Mouse (Mus musculus): ENCODE measurements around the gene Pkig.
A peak's percentile ranks its signal among the peaks of the same experiment; 100 is the strongest.
"Not testable (repeated sequence)": the region's sequence is repeated elsewhere in the genome, so short reads cannot be mapped to it uniquely, and the experiment has no call there.

Pkig gene

GRCm38 (mm10) chr2:163685761-163686200 lies 27.6 kb downstream of the Pkig start:
- peak; percentile 67 to 77 for DNase-seq

- no peak for DNase-seq
Observed at GRCm38 (mm10) chr2:163686233-163686632, 28.0 kb downstream of the Pkig start.

- no peak for DNase-seq
Observed at GRCm38 (mm10) chr2:163686886-163687285, 28.7 kb downstream of the Pkig start.

GRCm38 (mm10) chr2:163688377-163688776 lies 30.2 kb downstream of the Pkig start:
- not testable (repeated sequence) for DNase-seq

GRCm38 (mm10) chr2:163689771-163690170 lies 31.6 kb downstream of the Pkig start:
- DNase-seq, result no peak

GRCm38 (mm10) chr2:163690409-163691304 lies 32.5 kb downstream of the Pkig start:
- no peak for DNase-seq

- DNase-seq, result no peak
Observed at GRCm38 (mm10) chr2:163691846-163692605, 33.8 kb downstream of the Pkig start.

- DNase-seq, result no peak
Observed at GRCm38 (mm10) chr2:163692873-163693612, 34.9 kb downstream of the Pkig start.

GRCm38 (mm10) chr2:163693716-163694314 lies 35.6 kb downstream of the Pkig start:
- DNase-seq, result peak in 1 of 2 experiments; percentile 37

GRCm38 (mm10) chr2:163696763-163697162 lies 38.6 kb downstream of the Pkig start:
- no peak for DNase-seq

GRCm38 (mm10) chr2:163697764-163698480 lies 39.7 kb downstream of the Pkig start:
- DNase-seq, result no peak

- peak in 1 of 2 experiments; percentile 40 for DNase-seq
Observed at GRCm38 (mm10) chr2:163699078-163699780, 41.0 kb downstream of the Pkig start.

GRCm38 (mm10) chr2:163702431-163702830 lies 44.2 kb downstream of the Pkig start:
- no peak for DNase-seq

GRCm38 (mm10) chr2:163702921-163703320 lies 44.7 kb downstream of the Pkig start:
- DNase-seq, result no peak

GRCm38 (mm10) chr2:163703599-163704260 lies 45.5 kb downstream of the Pkig start:
- no peak for DNase-seq

- no peak for DNase-seq
Observed at GRCm38 (mm10) chr2:163708321-163708720, 50.1 kb downstream of the Pkig start.

GRCm38 (mm10) chr2:163708763-163709250 lies 50.6 kb downstream of the Pkig start:
- no peak for DNase-seq

GRCm38 (mm10) chr2:163710000-163710399 lies 51.8 kb downstream of the Pkig start:
- no peak for DNase-seq

- no peak for DNase-seq
Observed at GRCm38 (mm10) chr2:163710606-163711159, 52.5 kb downstream of the Pkig start.

GRCm38 (mm10) chr2:163711368-163711868 lies 53.2 kb downstream of the Pkig start:
- no peak for DNase-seq

Data from cerebellum, postnatal 25 days (tissue).